Mouse (Mus musculus) ES-E14 (cell line): Measurements from ENCODE around the gene Igfn1.

Experiments used
- CHD2 ChIP-seq: IDR thresholded peaks from 2 replicates; pipeline ENCODE4 v1.6.1; 2014; ENCODE audit warnings: mild to moderate bottlenecking, low read depth, low read length, inconsistent platforms
- HCFC1 ChIP-seq: IDR thresholded peaks from 2 replicates; pipeline ENCODE4 v1.6.1; 2012; ENCODE audit warnings: low read length, inconsistent platforms, borderline replicate concordance; ENCODE audit not compliant: insufficient read depth
- MAFK ChIP-seq: IDR thresholded peaks from 2 replicates; pipeline ENCODE4 v1.6.1; 2014; ENCODE audit warnings: mild to moderate bottlenecking, low read depth, low read length, inconsistent platforms; ENCODE audit not compliant: insufficient read depth
- ZC3H11A ChIP-seq: IDR thresholded peaks from 2 replicates; pipeline ENCODE4 v1.6.1; 2012; ENCODE audit warnings: low read depth, mild to moderate bottlenecking, inconsistent platforms, low read length, borderline replicate concordance
- ZNF384 ChIP-seq: IDR thresholded peaks from 2 replicates; pipeline ENCODE4 v1.6.1; 2012; ENCODE audit warnings: low read depth, low read length, inconsistent platforms

DNA sequence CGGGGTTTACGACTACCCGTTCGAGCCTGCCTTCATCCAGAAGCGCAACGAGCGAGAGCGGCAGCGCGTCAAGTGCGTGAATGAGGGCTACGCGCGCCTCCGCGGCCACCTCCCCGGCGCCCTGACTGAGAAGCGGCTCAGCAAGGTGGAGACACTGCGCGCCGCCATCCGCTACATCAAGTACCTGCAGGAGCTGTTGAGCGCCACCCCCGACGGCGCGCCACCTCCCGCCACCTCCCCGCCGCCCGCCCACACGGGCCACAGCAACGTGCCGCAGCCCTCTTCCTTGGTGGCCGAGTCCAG is 44.8 kb upstream of the Igfn1 start:
- no peak for TF ChIP-seq ZNF384
- no peak for TF ChIP-seq ZC3H11A
- no peak for TF ChIP-seq CHD2
- no peak for TF ChIP-seq HCFC1
- TF ChIP-seq MAFK, result no peak
